Mouse (Mus musculus): ENCODE results near the gene Il1r1.

GRCm38 (mm10) chr1:40240353-40241092 lies 15.6 kb downstream of the Il1r1 start:
- TF ChIP-seq CTCF (IDR thresholded peaks at IDR 0.05; ENCODE audit: control insufficient read depth, insufficient read depth, insufficient replicate concordance, low read depth, low read length) (no peak), POLR2A (IDR thresholded peaks at IDR 0.05; ENCODE audit: control insufficient read depth, low read depth, low read length) (no peak)
